Mouse (Mus musculus) lung, postnatal 36 days (tissue): ENCODE measurements at regions not wholly inside any gene's neighbourhood (a gene's known extent, or its start where the extent isn't known, plus 50 kb on each side); places are given as distances from the start of the nearest gene placed in this dataset.
"Not testable (repeated sequence)": the region's sequence is repeated elsewhere in the genome, so short reads cannot be mapped to it uniquely, and the experiment has no call there.

Experiments
- DNase-seq: peaks from one replicate; pipeline ENCODE4 v3.0.0; 2022; ENCODE audit warnings: mixed read lengths

- DNase-seq = no peak
Observed at GRCm38 (mm10) chr3:80081210-80081609, 196.9 kb downstream of the Fam198b start.

- DNase-seq = no peak
Observed at GRCm38 (mm10) chr3:80082780-80083519, 198.6 kb downstream of the Fam198b start.

GRCm38 (mm10) chr3:80084168-80084567 is 199.8 kb downstream of the Fam198b start:
- DNase-seq = no peak

- DNase-seq = peak; percentile 3
Observed at GRCm38 (mm10) chr3:80099625-80100024, 215.3 kb downstream of the Fam198b start.

GRCm38 (mm10) chr3:80120177-80120736 is 235.9 kb downstream of the Fam198b start:
- no peak for DNase-seq

- no peak for DNase-seq
Observed at GRCm38 (mm10) chr3:80123666-80124065, 239.3 kb downstream of the Fam198b start.

- no peak for DNase-seq
Observed at GRCm38 (mm10) chr3:80124621-80125020, 240.3 kb downstream of the Fam198b start.

- no peak for DNase-seq
Observed at GRCm38 (mm10) chr3:80141697-80142096, 257.4 kb downstream of the Fam198b start.

- DNase-seq = no peak
Observed at GRCm38 (mm10) chr3:80160473-80160872, 276.1 kb downstream of the Fam198b start.

- no peak for DNase-seq
Observed at GRCm38 (mm10) chr3:80181749-80182148, 297.4 kb downstream of the Fam198b start.

- DNase-seq = not testable (repeated sequence)
Observed at GRCm38 (mm10) chr3:80182161-80182560, 297.8 kb downstream of the Fam198b start.

GRCm38 (mm10) chr3:80187406-80187805 is 303.1 kb downstream of the Fam198b start:
- no peak for DNase-seq

- no peak for DNase-seq
Observed at GRCm38 (mm10) chr3:80200904-80201303, 316.6 kb downstream of the Fam198b start.

- no peak for DNase-seq
Observed at GRCm38 (mm10) chr3:80204821-80205220, 320.5 kb downstream of the Fam198b start.

GRCm38 (mm10) chr3:80205351-80205750 is 321.0 kb downstream of the Fam198b start:
- no peak for DNase-seq

- no peak for DNase-seq
Observed at GRCm38 (mm10) chr3:80207022-80207421, 322.7 kb downstream of the Fam198b start.

- DNase-seq = no peak
Observed at GRCm38 (mm10) chr3:80208028-80208427, 323.7 kb downstream of the Fam198b start.

- no peak for DNase-seq
Observed at GRCm38 (mm10) chr3:80209596-80209995, 325.3 kb downstream of the Fam198b start.

GRCm38 (mm10) chr3:80211323-80212109 is 327.2 kb downstream of the Fam198b start:
- no peak for DNase-seq

- no peak for DNase-seq
Observed at GRCm38 (mm10) chr3:80248611-80249010, 364.3 kb downstream of the Fam198b start.

- DNase-seq = no peak
Observed at GRCm38 (mm10) chr3:80249974-80250373, 365.6 kb downstream of the Fam198b start.

- DNase-seq = no peak
Observed at GRCm38 (mm10) chr3:80255304-80255703, 371.0 kb downstream of the Fam198b start.

GRCm38 (mm10) chr3:80256383-80256782 is 372.1 kb downstream of the Fam198b start:
- no peak for DNase-seq

- DNase-seq = no peak
Observed at GRCm38 (mm10) chr3:80263095-80263494, 378.8 kb downstream of the Fam198b start.
